Mouse (Mus musculus) C2C12 (cell line): ENCODE measurements around the gene Pltp.

Source experiments
- CEBPB ChIP-seq: IDR thresholded peaks from one replicate; pipeline ENCODE4 v1.6.1; 2011; ENCODE audit warnings: low read depth, mild to moderate bottlenecking, control low read depth, moderate library complexity
- CTCF ChIP-seq: IDR thresholded peaks from one replicate; pipeline ENCODE4 v1.5.1; 2011; ENCODE audit not compliant: control insufficient read depth, insufficient read depth, insufficient read length
- MAX ChIP-seq: IDR thresholded peaks from one replicate; pipeline ENCODE4 v1.6.1; 2011; ENCODE audit warnings: mild to moderate bottlenecking, control low read depth
- MYOG ChIP-seq: IDR thresholded peaks from one replicate; pipeline ENCODE4 v1.6.1; 2011; ENCODE audit not compliant: control insufficient read depth, insufficient read length; ENCODE audit errors: extremely low read depth

- TF ChIP-seq CTCF (no peak), MAX (no peak), MYOG (no peak), CEBPB (no peak)
Measured at GRCm38 (mm10) chr2:164827146-164827850, 30.2 kb downstream of the Pltp start.
